Mouse (Mus musculus) heart, adult 18-20 months (tissue): Measurements from ENCODE around the gene Spout1. TPM values are rescaled to one million over a fixed set of nuclear protein-coding genes. Genes with fewer than 3 reads are reported as not detected.
A peak's percentile ranks its signal among the peaks of the same experiment; 100 is the strongest.
"Not testable (repeated sequence)": the region's sequence is repeated elsewhere in the genome, so short reads cannot be mapped to it uniquely, and the experiment has no call there.

Experiments
- DNase-seq, 2 experiments: peaks; one replicate each; pipeline ENCODE4 v3.0.0; 2021 to 2022; ENCODE audit warnings: mixed read lengths in 1 of 2
- total RNA-seq, 2 experiments: library from RNA; stranded (reverse); gene quantifications; 2 replicates each; pipeline ENCODE4 v1.2.3; 2021

Spout1 gene
- total RNA-seq, 2 experiments from 2014 or later, result 4.8 to 6.4 TPM

- DNase-seq, result not testable (repeated sequence)
Observed at GRCm38 (mm10) chr2:30178711-30179110, 452 bp upstream of the Spout1 start.

- DNase-seq, result no peak
Observed at GRCm38 (mm10) chr2:30176561-30176960, 1.7 kb downstream of the Spout1 start.

- no peak for DNase-seq
Observed at GRCm38 (mm10) chr2:30175897-30176296, 2.4 kb downstream of the Spout1 start.

GRCm38 (mm10) chr2:30173541-30174240 is 4.6 kb downstream of the Spout1 start:
- DNase-seq, result peak in 1 of 2 experiments; percentile 29

- DNase-seq, result no peak
Observed at GRCm38 (mm10) chr2:30171997-30172382, 6.3 kb downstream of the Spout1 start.

GRCm38 (mm10) chr2:30171371-30171996 is 6.8 kb downstream of the Spout1 start, which contains the start of gene Endog:
TSS of gene Endog (plus strand) at chr2:30171493.
- DNase-seq, result peak; percentile 92 to 95

- DNase-seq, result no peak
Observed at GRCm38 (mm10) chr2:30166677-30167076, 11.6 kb downstream of the Spout1 start.

GRCm38 (mm10) chr2:30164340-30164932 is 13.8 kb downstream of the Spout1 start:
- no peak for DNase-seq

GRCm38 (mm10) chr2:30161809-30162208 is 16.4 kb downstream of the Spout1 start:
- DNase-seq, result peak in 1 of 2 experiments; percentile 68

- not testable (repeated sequence) for DNase-seq
Observed at GRCm38 (mm10) chr2:30159871-30160270, 18.4 kb downstream of the Spout1 start.

GRCm38 (mm10) chr2:30152616-30153015 is 25.6 kb downstream of the Spout1 start:
- no peak for DNase-seq

GRCm38 (mm10) chr2:30151840-30152239 is 26.4 kb downstream of the Spout1 start:
- no peak for DNase-seq

GRCm38 (mm10) chr2:30147466-30147865 is 30.8 kb downstream of the Spout1 start:
- peak; percentile 72 to 76 for DNase-seq

GRCm38 (mm10) chr2:30144436-30144835 is 33.8 kb downstream of the Spout1 start:
- DNase-seq, result no peak

GRCm38 (mm10) chr2:30140021-30140420 is 38.2 kb downstream of the Spout1 start:
- DNase-seq, result not testable (repeated sequence)

- no peak for DNase-seq
Observed at GRCm38 (mm10) chr2:30136458-30136857, 41.8 kb downstream of the Spout1 start.

- peak in 1 of 2 experiments; percentile 29 for DNase-seq
Observed at GRCm38 (mm10) chr2:30134928-30135620, 43.2 kb downstream of the Spout1 start.

- no peak for DNase-seq
Observed at GRCm38 (mm10) chr2:30134378-30134711, 43.9 kb downstream of the Spout1 start.

- peak; percentile 99 to 100 for DNase-seq
Observed at GRCm38 (mm10) chr2:30133613-30134377, 44.5 kb downstream of the Spout1 start, which contains the start of gene Tbc1d13. TSS of gene Tbc1d13 (plus strand) at chr2:30133746.

GRCm38 (mm10) chr2:30132801-30133612 is 45.3 kb downstream of the Spout1 start:
- peak; percentile 71 to 76 for DNase-seq

- not testable (repeated sequence) for DNase-seq
Observed at GRCm38 (mm10) chr2:30131240-30131639, 47.0 kb downstream of the Spout1 start.
